Mouse (Mus musculus): ENCODE results near the gene Ttc26.

The Ttc26 gene

DNA sequence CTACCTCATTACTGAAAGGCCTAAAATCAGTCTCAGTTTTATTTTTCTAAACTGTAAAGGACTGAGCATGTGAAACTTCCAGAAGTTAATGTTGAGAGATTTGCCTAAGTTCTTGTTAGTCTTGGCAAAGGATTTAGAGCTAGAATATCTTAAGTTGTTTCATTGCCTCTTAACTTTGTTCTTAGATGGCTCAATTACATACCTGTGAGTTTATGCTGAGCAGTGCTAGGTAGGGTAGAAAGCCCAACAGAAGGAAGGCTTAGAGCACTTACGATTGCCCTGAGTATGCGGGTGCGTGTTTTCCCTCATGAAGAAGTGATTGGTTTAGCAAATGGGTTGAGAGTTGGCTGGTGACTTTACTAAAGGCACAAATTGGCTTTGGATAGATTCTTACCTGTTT lies 76.8 kb downstream of the Ttc26 start:
- DNase-seq = no peak

DNA sequence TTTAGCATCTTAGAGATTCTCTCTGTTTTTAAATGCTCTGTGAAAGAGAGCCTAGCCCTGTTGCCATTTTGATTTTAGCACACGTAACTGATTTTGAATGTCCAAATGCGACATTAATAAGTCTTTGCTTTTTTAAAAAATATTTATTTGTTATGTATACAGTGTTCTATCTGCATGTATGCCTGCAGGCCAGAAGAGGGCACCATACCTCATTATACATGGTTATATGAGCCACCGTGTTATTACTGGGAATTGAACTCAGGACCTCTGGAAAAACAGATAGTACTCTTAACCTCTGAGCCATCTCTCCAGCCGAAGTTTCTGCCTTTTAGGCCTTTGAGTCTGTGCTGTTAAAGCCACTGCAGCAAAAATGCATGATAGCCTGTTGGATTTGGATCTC lies 88.3 kb downstream of the Ttc26 start:
- DNase-seq = no peak
